In the genomic region with DNA sequence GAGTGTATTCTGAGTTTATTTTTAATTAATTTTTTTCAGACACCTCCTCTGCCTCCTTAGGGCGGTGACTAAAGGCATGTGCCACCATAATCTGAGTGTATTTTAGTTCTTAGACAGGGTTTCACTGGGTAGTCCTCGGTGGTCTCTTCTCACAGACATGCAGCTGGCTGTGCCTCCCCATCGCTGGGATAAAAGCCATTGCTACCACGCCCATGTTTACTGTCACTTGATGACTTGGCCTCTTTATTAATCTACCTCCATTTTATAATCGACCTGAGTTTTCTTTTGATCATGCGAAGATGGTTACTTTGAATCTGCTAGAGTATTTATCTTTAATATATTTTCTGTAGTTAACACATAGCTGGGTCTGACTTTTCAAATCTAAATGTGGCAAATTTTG, we compare ENCODE assay signal across 8 mouse cellular contexts. TPM values are rescaled to one million over a fixed set of nuclear protein-coding genes. Genes with fewer than 3 reads are reported as not detected.
DNase-seq lines count a peak whose midpoint lies in the region; ATAC-seq and TF ChIP-seq lines count a peak whose summit lies in the region.

No protein-coding gene starts in this region.

- no peaks in the 10 kb centered on the region for H3K27me3 ChIP-seq in kidney, postnatal 0 days (ENCODE audit: insufficient read depth, low read length)
- H3K27me3 ChIP-seq in heart, postnatal 0 days (ENCODE audit: control insufficient read depth, insufficient read depth, low read length) = no peaks in the 10 kb centered on the region

- no peak for TF ChIP-seq POLR2A in bone marrow, adult 2 months (IDR thresholded peaks at IDR 0.05; ENCODE audit: borderline replicate concordance, control insufficient read depth, low read depth, low read length)

- H3K4me2 ChIP-seq in kidney, postnatal 0 days (ENCODE audit: low read length) = peak overlapping the region; percentile 55
- H3K4me2 ChIP-seq in heart, postnatal 0 days (ENCODE audit: low read depth, low read length) = peak overlapping the region; percentile 73

- no peak for TF ChIP-seq CTCF in kidney, postnatal 0 days (IDR thresholded peaks at IDR 0.05; ENCODE audit: low read depth)
- no peak for TF ChIP-seq CTCF in bone marrow, adult 2 months (IDR thresholded peaks at IDR 0.05; ENCODE audit: control insufficient read depth, insufficient read depth, low read length)
- TF ChIP-seq CTCF in heart, postnatal 0 days (IDR thresholded peaks at IDR 0.05; ENCODE audit: low read depth) = no peak

- no peaks in the 10 kb centered on the region for H3K9me3 ChIP-seq in kidney, postnatal 0 days (replicated peaks; ENCODE audit: low read length)
- H3K9me3 ChIP-seq in heart, postnatal 0 days (replicated peaks; ENCODE audit: control insufficient read depth, low read length) = no peaks in the 10 kb centered on the region

- WGBS in kidney, postnatal 0 days = 27% methylated on average over 6 of the region's 6 CpGs
- 33% methylated on average over 6 of the region's 6 CpGs for WGBS in bone marrow, adult 2 months
- WGBS in heart, postnatal 0 days = 39% methylated on average over 6 of the region's 6 CpGs

- ATAC-seq in kidney, postnatal 0 days (replicated peaks; ENCODE audit: low FRiP score, low read depth) = no peak
- ATAC-seq in heart, postnatal 0 days (ENCODE audit: insufficient read depth, low read depth) = no peak
- 0 out of 2 replicates have a peak, but pooled peaks have one; percentile 25 for ATAC-seq in megakaryocyte progenitor cell, adult 5-6 weeks (replicated peaks; ENCODE audit: poor library complexity)

- DNase-seq in kidney, postnatal 0 days (ENCODE audit: low spot score) = peak; percentile 25
- DNase-seq in kidney, postnatal 10 days = no peak
- DNase-seq in heart, postnatal 0 days (ENCODE audit: low spot score) = no peak
- no peak for DNase-seq in adrenal gland, adult (ENCODE audit: inconsistent age in 2 of 2, low spot score in 1 of 2)
- no peak for DNase-seq in urinary bladder, adult 2 months (ENCODE audit: low spot score)
- no peak for DNase-seq in adrenal gland, postnatal 10 days

- H3K9ac ChIP-seq in kidney, postnatal 0 days (ENCODE audit: low read depth, low read length) = peak overlapping the region; percentile 46
- peak overlapping the region; percentile 64 for H3K9ac ChIP-seq in heart, postnatal 0 days (replicated peaks; ENCODE audit: low read depth, low read length)

- peak overlapping the region; percentile 38 for H3K4me3 ChIP-seq in kidney, postnatal 0 days (replicated peaks; ENCODE audit: low read depth, low read length)
- H3K4me3 ChIP-seq in bone marrow, adult 2 months (replicated peaks; ENCODE audit: control insufficient read depth, low read depth, low read length) = peak overlapping the region; percentile 81
- H3K4me3 ChIP-seq in heart, postnatal 0 days (ENCODE audit: low read depth, low read length) = peak overlapping the region; percentile 66

- no peak for TF ChIP-seq EP300 in heart, postnatal 0 days (IDR thresholded peaks at IDR 0.05; ENCODE audit: low read depth)

- H3K4me1 ChIP-seq in kidney, postnatal 0 days (replicated peaks; ENCODE audit: insufficient read depth, low read length) = no peaks in the 10 kb centered on the region; the same call in 1 of the 2 replicates
- H3K4me1 ChIP-seq in bone marrow, adult 2 months (ENCODE audit: control insufficient read depth, insufficient read depth, low read length) = no peaks in the 10 kb centered on the region
- no peaks in the 10 kb centered on the region for H3K4me1 ChIP-seq in heart, postnatal 0 days (ENCODE audit: control insufficient read depth, insufficient read depth)

- no peaks in the 10 kb centered on the region for H3K36me3 ChIP-seq in kidney, postnatal 0 days (ENCODE audit: insufficient read depth, low read length)
- H3K36me3 ChIP-seq in heart, postnatal 0 days (replicated peaks; ENCODE audit: control insufficient read depth, insufficient read depth, low read length) = no peaks in the 10 kb centered on the region

- peak overlapping the region; percentile 67 for H3K27ac ChIP-seq in kidney, postnatal 0 days
- no peak overlapping the region for H3K27ac ChIP-seq in bone marrow, adult 2 months (ENCODE audit: control insufficient read depth, insufficient read depth, low read depth, low read length, poor library complexity)
- peak overlapping the region; percentile 86 for H3K27ac ChIP-seq in heart, postnatal 0 days (ENCODE audit: low read depth)

RNA-seq across cellular contexts. Expression of gene Zfp59, which starts 0.5 kb away (rescaled TPM):
- 6.0 and 6.4 TPM in 2 replicates for polyA plus RNA-seq in kidney, postnatal 0 days (2015; fragmentation: Nextera tagmentation; extraction: Ambion mirVana)
- polyA plus RNA-seq in bone marrow, adult 2 months (2011; ENCODE audit: insufficient read depth, insufficient read length, low replicate concordance, missing spikeins) = 0.95 and 1.2 TPM in 2 replicates
- total RNA-seq in heart, postnatal 0 days (2014; rRNA removed; ENCODE audit: low replicate concordance) = 3.1 and 5.5 TPM in 2 replicates
- 3.5 and 3.6 TPM in 2 replicates for polyA plus RNA-seq in heart, postnatal 0 days (2015; fragmentation: Nextera tagmentation; extraction: Ambion mirVana)
- 4.9 and 5.8 TPM in 2 replicates for total RNA-seq in megakaryocyte progenitor cell, adult 5-6 weeks (2015)
- total RNA-seq in megakaryocyte progenitor cell, adult 5-6 weeks (2017) = 5.8 and 7.4 TPM in 2 replicates
- polyA plus RNA-seq in urinary bladder, adult 2 months (2012; rRNA removed) = 3.8 TPM in 2 replicates
- 1 to 10 TPM; 2.5 to 4.3 TPM for total RNA-seq in adrenal gland, postnatal 10 days (2021)

RNA-seq across cellular contexts. Expression of gene Zfp607a, which starts 19.4 kb away (rescaled TPM):
- polyA plus RNA-seq in kidney, postnatal 0 days (2015; fragmentation: Nextera tagmentation; extraction: Ambion mirVana) = 2.2 and 2.4 TPM in 2 replicates
- 0.40 and 2.3 TPM in 2 replicates for polyA plus RNA-seq in bone marrow, adult 2 months (2011; ENCODE audit: insufficient read depth, insufficient read length, low replicate concordance, missing spikeins)
- total RNA-seq in heart, postnatal 0 days (2014; rRNA removed; ENCODE audit: low replicate concordance) = 3.9 and 4.5 TPM in 2 replicates
- 2.3 and 2.4 TPM in 2 replicates for polyA plus RNA-seq in heart, postnatal 0 days (2015; fragmentation: Nextera tagmentation; extraction: Ambion mirVana)
- total RNA-seq in megakaryocyte progenitor cell, adult 5-6 weeks (2015) = 6.5 and 7.9 TPM in 2 replicates
- 8.4 and 9.0 TPM in 2 replicates for total RNA-seq in megakaryocyte progenitor cell, adult 5-6 weeks (2017)
- 3.1 and 3.3 TPM in 2 replicates for polyA plus RNA-seq in urinary bladder, adult 2 months (2012; rRNA removed)
- total RNA-seq in adrenal gland, postnatal 10 days (2021) = 1 to 10 TPM; 4.5 to 6.7 TPM

RNA-seq across cellular contexts. Expression of gene Zfp626, which starts 30.9 kb away (rescaled TPM):
- 1.9 and 2.3 TPM in 2 replicates for polyA plus RNA-seq in kidney, postnatal 0 days (2015; fragmentation: Nextera tagmentation; extraction: Ambion mirVana)
- 2.0 and 3.8 TPM in 2 replicates for polyA plus RNA-seq in bone marrow, adult 2 months (2011; ENCODE audit: insufficient read depth, insufficient read length, low replicate concordance, missing spikeins)
- total RNA-seq in heart, postnatal 0 days (2014; rRNA removed; ENCODE audit: low replicate concordance) = 2.6 and 22.2 TPM in 2 replicates
- 0.91 and 1.0 TPM in 2 replicates for polyA plus RNA-seq in heart, postnatal 0 days (2015; fragmentation: Nextera tagmentation; extraction: Ambion mirVana)
- 6.1 and 6.3 TPM in 2 replicates for total RNA-seq in megakaryocyte progenitor cell, adult 5-6 weeks (2015)
- 6.4 and 6.7 TPM in 2 replicates for total RNA-seq in megakaryocyte progenitor cell, adult 5-6 weeks (2017)
- 4.3 and 5.3 TPM in 2 replicates for polyA plus RNA-seq in urinary bladder, adult 2 months (2012; rRNA removed)
- 1 to 10 TPM; 6.5 to 8.9 TPM for total RNA-seq in adrenal gland, postnatal 10 days (2021)
